Mouse (Mus musculus) MEL (cell line): ENCODE measurements around the gene Ptprh. TPM values are rescaled to one million over a fixed set of nuclear protein-coding genes. Genes with fewer than 3 reads are reported as not detected.

ENCODE experiments used
- DNase-seq: peaks from one replicate; pipeline ENCODE4 v3.0.0; 2011; ENCODE audit warnings: low read depth, low spot score
- H3K27ac ChIP-seq: 2 replicates; pipeline ENCODE4 v1.5.1; 2012; ENCODE audit warnings: low read depth, mild to moderate bottlenecking, control low read depth, low read length, moderate library complexity; ENCODE audit not compliant: control insufficient read depth
- H3K27me3 ChIP-seq, 2 experiments: fragments of 150-350 bp in 1 of 2; sonication (generic) in 1 of 2; 2 replicates each; pipeline ENCODE4 v1.6.1; 2012; ENCODE audit warnings: low read length in 2 of 2, mild to moderate bottlenecking in 2 of 2, improper control_type of control experiment in 1 of 2, moderate library complexity in 1 of 2; ENCODE audit not compliant: insufficient read depth in 2 of 2, control insufficient read depth in 1 of 2
- H3K36me3 ChIP-seq, 2 experiments: 2 replicates each; pipeline ENCODE4 v1.6.1; 2012 to 2014; ENCODE audit warnings: low read length in 2 of 2, improper control_type of control experiment in 1 of 2, inconsistent platforms in 1 of 2, mild to moderate bottlenecking in 1 of 2; ENCODE audit not compliant: insufficient read depth in 2 of 2, control insufficient read depth in 1 of 2
- H3K4me1 ChIP-seq, 2 experiments: fragments of 150-350 bp in 1 of 2; sonication (generic) in 1 of 2; 2 replicates each; pipeline ENCODE4 v1.6.1; 2012; ENCODE audit warnings: low read length in 2 of 2, improper control_type of control experiment in 1 of 2, mild to moderate bottlenecking in 1 of 2; ENCODE audit not compliant: insufficient read depth in 2 of 2, control insufficient read depth in 1 of 2
- H3K4me3 ChIP-seq, 2 experiments: fragments of 150-350 bp in 1 of 2; sonication (generic) in 1 of 2; 2 replicates each; pipeline ENCODE4 v1.5.1; 2012; ENCODE audit warnings: low read depth in 2 of 2, low read length in 2 of 2, mild to moderate bottlenecking in 2 of 2, moderate library complexity in 2 of 2, control low read depth in 1 of 2, improper control_type of control experiment in 1 of 2; ENCODE audit not compliant: control insufficient read depth in 1 of 2, insufficient read depth in 1 of 2
- H3K79me2 ChIP-seq: 2 replicates; pipeline ENCODE4 v1.6.1; 2012; ENCODE audit warnings: mild to moderate bottlenecking, low read length, moderate library complexity; ENCODE audit not compliant: control insufficient read depth, poor library complexity, insufficient read depth
- H3K9ac ChIP-seq: 2 replicates; pipeline ENCODE4 v1.6.1; 2012; ENCODE audit warnings: low read depth, mild to moderate bottlenecking, control low read depth, low read length, moderate library complexity; ENCODE audit not compliant: control insufficient read depth, poor library complexity, severe bottlenecking
- H3K9me3 ChIP-seq: fragments of 150-350 bp; sonication (generic); replicated peaks from 2 replicates; pipeline ENCODE4 v1.6.1; 2012; ENCODE audit warnings: mild to moderate bottlenecking, low read length, improper control_type of control experiment, moderate library complexity; ENCODE audit not compliant: insufficient read depth
- CHD1 ChIP-seq: IDR thresholded peaks from 2 replicates; pipeline ENCODE4 v1.6.1; 2012; ENCODE audit warnings: low read depth, mild to moderate bottlenecking, inconsistent platforms, low read length, improper control_type of control experiment
- CHD2 ChIP-seq: IDR thresholded peaks from 2 replicates; pipeline ENCODE4 v1.6.1; 2011; ENCODE audit warnings: low read length, improper control_type of control experiment
- CTCF ChIP-seq, 3 experiments: IDR thresholded peaks in 2 of 3; conservative IDR thresholded peaks in 1 of 3; 2 replicates each; pipeline ENCODE4 v1.5.1; 2011 to 2012; ENCODE audit warnings: low read length in 3 of 3, low read depth in 2 of 3, mild to moderate bottlenecking in 2 of 3, improper control_type of control experiment in 1 of 3, inconsistent platforms in 1 of 3, mixed read lengths in 1 of 3, moderate library complexity in 1 of 3; ENCODE audit not compliant: control insufficient read depth in 1 of 3, insufficient read depth in 1 of 3, poor library complexity in 1 of 3, severe bottlenecking in 1 of 3
- ELF1 ChIP-seq: IDR thresholded peaks from 2 replicates; pipeline ENCODE4 v1.6.1; 2014; ENCODE audit warnings: low read depth, mild to moderate bottlenecking, inconsistent platforms, low read length, improper control_type of control experiment, moderate library complexity
- ETS1 ChIP-seq: IDR thresholded peaks from 2 replicates; pipeline ENCODE4 v1.6.1; 2012; ENCODE audit warnings: low read depth, mild to moderate bottlenecking, inconsistent platforms, low read length, improper control_type of control experiment, moderate library complexity
- GABPA ChIP-seq: IDR thresholded peaks from 2 replicates; pipeline ENCODE4 v1.6.1; 2012; ENCODE audit warnings: low read depth, mild to moderate bottlenecking, inconsistent platforms, low read length, improper control_type of control experiment, moderate library complexity
- JUND ChIP-seq: IDR thresholded peaks from 2 replicates; pipeline ENCODE4 v1.6.1; 2011; ENCODE audit warnings: low read depth, mild to moderate bottlenecking, improper control_type of control experiment, low read length
- KAT2A ChIP-seq: conservative IDR thresholded peaks from 2 replicates; pipeline ENCODE4 v1.6.1; 2012; ENCODE audit warnings: low read depth, low read length, improper control_type of control experiment, inconsistent platforms
- MAFK ChIP-seq: IDR thresholded peaks from 2 replicates; pipeline ENCODE4 v1.6.1; 2011; ENCODE audit warnings: low read depth, mild to moderate bottlenecking, low read length, improper control_type of control experiment, borderline replicate concordance
- MAX ChIP-seq: IDR thresholded peaks from 2 replicates; pipeline ENCODE4 v1.6.1; 2011; ENCODE audit warnings: low read length, improper control_type of control experiment
- MEF2A ChIP-seq: IDR thresholded peaks from 2 replicates; pipeline ENCODE4 v1.6.1; 2014; ENCODE audit warnings: low read depth, mild to moderate bottlenecking, inconsistent platforms, low read length, improper control_type of control experiment; ENCODE audit not compliant: poor library complexity, insufficient replicate concordance, severe bottlenecking; ENCODE audit errors: extremely low read depth
- MXI1 ChIP-seq: IDR thresholded peaks from 2 replicates; pipeline ENCODE4 v1.6.1; 2011; ENCODE audit warnings: mild to moderate bottlenecking, low read depth, low read length, improper control_type of control experiment
- MYC ChIP-seq: IDR thresholded peaks from 2 replicates; pipeline ENCODE4 v1.6.1; 2011; ENCODE audit warnings: low read depth, mild to moderate bottlenecking, low read length, improper control_type of control experiment, moderate library complexity
- NELFE ChIP-seq: IDR thresholded peaks from 2 replicates; pipeline ENCODE4 v1.6.1; 2011; ENCODE audit warnings: low read depth, low read length, improper control_type of control experiment
- NRF1 ChIP-seq: IDR thresholded peaks from 2 replicates; pipeline ENCODE4 v1.6.1; 2014; ENCODE audit warnings: low read depth, mild to moderate bottlenecking, inconsistent platforms, low read length, improper control_type of control experiment, moderate library complexity; ENCODE audit not compliant: poor library complexity, insufficient read depth, severe bottlenecking
- POLR2AphosphoS5 ChIP-seq: IDR thresholded peaks from 2 replicates; pipeline ENCODE4 v1.6.1; 2012; ENCODE audit warnings: low read depth, borderline replicate concordance, mild to moderate bottlenecking, inconsistent platforms, low read length, moderate library complexity, mixed read lengths
- RCOR1 ChIP-seq: IDR thresholded peaks from 2 replicates; pipeline ENCODE4 v1.6.1; 2012; ENCODE audit warnings: low read depth, mild to moderate bottlenecking, inconsistent platforms, low read length, improper control_type of control experiment
- SMC3 ChIP-seq: IDR thresholded peaks from 2 replicates; pipeline ENCODE4 v1.6.1; 2011; ENCODE audit warnings: low read depth, low read length, improper control_type of control experiment
- UBTF ChIP-seq: IDR thresholded peaks from 2 replicates; pipeline ENCODE4 v1.6.1; 2012; ENCODE audit warnings: low read depth, mild to moderate bottlenecking, inconsistent platforms, low read length, improper control_type of control experiment, moderate library complexity, borderline replicate concordance; ENCODE audit not compliant: insufficient read depth
- USF1 ChIP-seq: IDR thresholded peaks from 2 replicates; pipeline ENCODE4 v1.6.1; 2014; ENCODE audit warnings: low read depth, mild to moderate bottlenecking, inconsistent platforms, low read length, improper control_type of control experiment, moderate library complexity
- ZC3H11A ChIP-seq: IDR thresholded peaks from 2 replicates; pipeline ENCODE4 v1.6.1; 2012; ENCODE audit warnings: low read depth, mild to moderate bottlenecking, inconsistent platforms, low read length, improper control_type of control experiment
- ZKSCAN1 ChIP-seq: IDR thresholded peaks from 2 replicates; pipeline ENCODE4 v1.6.1; 2012; ENCODE audit warnings: low read depth, mild to moderate bottlenecking, inconsistent platforms, low read length, improper control_type of control experiment, moderate library complexity
- ZMIZ1 ChIP-seq: IDR thresholded peaks from 2 replicates; pipeline ENCODE4 v1.6.1; 2012; ENCODE audit warnings: low read depth, mild to moderate bottlenecking, inconsistent platforms, low read length, improper control_type of control experiment, moderate library complexity
- polyA plus RNA-seq, 2 experiments: library from polyadenylated mRNA; stranded (reverse) in 1 of 2; unstranded in 1 of 2; fragments of >175 nt in 1 of 2; fragments of >200 nt in 1 of 2; gene quantifications; 2 replicates each; pipeline versions ENCODE4 v1.2.1 to v1.2.4; 2012; ENCODE audit warnings: low replicate concordance in 2 of 2, low read depth in 1 of 2; ENCODE audit not compliant: insufficient read length in 2 of 2, insufficient read depth in 1 of 2, missing spikeins in 1 of 2
- total RNA-seq: library from RNA; depleted of rRNA; stranded (reverse); fragments of 300-350 nt; gene quantifications from 2 replicates; pipeline ENCODE4 v1.2.3, GENCODE M21; 2012

Ptprh gene
- total and polyA plus RNA-seq, 3 experiments: not detected

GRCm38 (mm10) chr7:4546591-4547131 lies 57.2 kb downstream of the Ptprh start (continued):
- TF ChIP-seq MEF2A: no peak

GRCm38 (mm10) chr7:4546050-4546449 lies 57.8 kb downstream of the Ptprh start:
- Histone ChIP-seq H3K9me3 (no peaks in the 10 kb centered on the region), H3K79me2 (no peaks in the 10 kb centered on the region), H3K9ac (no peak overlapping the region), H3K27me3 (peaks cover 0 to 4% of the 10 kb centered on the region in 2 experiments; a peak in 2 of 4 replicates), H3K27ac (no peak overlapping the region), H3K36me3 (no peaks in the 10 kb centered on the region), H3K4me3 (no peak overlapping the region), H3K4me1 (no peaks in the 10 kb centered on the region)
- no peak for DNase-seq
- TF ChIP-seq CTCF (IDR thresholded peaks at IDR 0.05 in 2 of 3, conservative IDR thresholded peaks at IDR 0.05 in 1 of 3; ENCODE audit: control insufficient read depth in 1 of 3, insufficient read depth in 1 of 3, low read depth in 2 of 3, low read length in 3 of 3, poor library complexity in 1 of 3, severe bottlenecking in 1 of 3): no peak
- no peak for TF ChIP-seq MAFK
- TF ChIP-seq ZMIZ1: no peak
- TF ChIP-seq KAT2A: no peak
- no peak for TF ChIP-seq MYC
- no peak for TF ChIP-seq ELF1
- TF ChIP-seq ZKSCAN1: no peak
- TF ChIP-seq POLR2AphosphoS5: no peak
- no peak for TF ChIP-seq CHD1

- DNase-seq: no peak
Observed at GRCm38 (mm10) chr7:4542013-4542412, 61.8 kb downstream of the Ptprh start.

More at GRCm38 (mm10) chr7:4542013-4542412, 61.8 kb downstream of the Ptprh start:
- H3K27me3 ChIP-seq: peaks cover 0 to 6% of the 10 kb centered on the region in 2 experiments; a peak in 3 of 4 replicates
- TF ChIP-seq ZC3H11A (no peak), KAT2A (no peak), RCOR1 (no peak), SMC3 (no peak), ZKSCAN1 (no peak), MXI1 (no peak), NRF1 (no peak), MYC (no peak), ETS1 (no peak), MAX (no peak), GABPA (no peak), CTCF (IDR thresholded peaks at IDR 0.05 in 2 of 3, conservative IDR thresholded peaks at IDR 0.05 in 1 of 3; ENCODE audit: control insufficient read depth in 1 of 3, insufficient read depth in 1 of 3, low read depth in 2 of 3, low read length in 3 of 3, poor library complexity in 1 of 3, severe bottlenecking in 1 of 3) (no peak), JUND (no peak), POLR2AphosphoS5 (no peak), USF1 (no peak), NELFE (no peak), UBTF (no peak), CHD2 (no peak)
- TF ChIP-seq, all 39 proteins: peak for 0
- H3K9me3 ChIP-seq: no peaks in the 10 kb centered on the region
- no peak overlapping the region for H3K4me3 ChIP-seq
- no peak overlapping the region for H3K27ac ChIP-seq
- no peaks in the 10 kb centered on the region for H3K4me1 ChIP-seq
- H3K9ac ChIP-seq: no peak overlapping the region
- no peaks in the 10 kb centered on the region for H3K79me2 ChIP-seq
- no peaks in the 10 kb centered on the region for H3K36me3 ChIP-seq
